Mouse (Mus musculus) CH12.LX (cell line): Measurements from ENCODE around the gene Dlg1. TPM values are rescaled to one million over a fixed set of nuclear protein-coding genes. Genes with fewer than 3 reads are reported as not detected.

ENCODE experiments used
- DNase-seq: peaks from one replicate; pipeline ENCODE4 v3.0.0-alpha.2; 2013; ENCODE audit errors: extremely low read depth
- H3K27ac ChIP-seq: 2 replicates; pipeline ENCODE4 v1.5.1; 2012; ENCODE audit warnings: low read depth, mild to moderate bottlenecking, control low read depth, moderate library complexity; ENCODE audit not compliant: insufficient read depth
- H3K27me3 ChIP-seq: replicated peaks from 2 replicates; pipeline ENCODE3; 2012; ENCODE audit warnings: inconsistent platforms
- H3K36me3 ChIP-seq, 2 experiments: replicated peaks in 1 of 2; 2 replicates each; pipeline versions ENCODE3 to v1.6.1; 2012; ENCODE audit warnings: inconsistent platforms in 1 of 2, low read length in 1 of 2, mild to moderate bottlenecking in 1 of 2, mixed read lengths in 1 of 2, moderate library complexity in 1 of 2; ENCODE audit not compliant: control insufficient read depth in 1 of 2, insufficient read depth in 1 of 2
- H3K4me1 ChIP-seq, 2 experiments: 2 replicates each; pipeline ENCODE4 v1.6.1; 2012; ENCODE audit warnings: inconsistent platforms in 1 of 2, moderate library complexity in 1 of 2; ENCODE audit not compliant: insufficient read depth in 2 of 2, control insufficient read depth in 1 of 2
- H3K4me2 ChIP-seq: 2 replicates; pipeline ENCODE4 v1.6.1; 2012; ENCODE audit warnings: low read depth, mild to moderate bottlenecking, control low read depth; ENCODE audit not compliant: poor library complexity, insufficient read depth, severe bottlenecking
- H3K4me3 ChIP-seq, 3 experiments: fragments of 150-350 bp in 1 of 3; sonication (generic) in 1 of 3; replicated peaks in 1 of 3; 2 replicates each; pipeline versions ENCODE3 to v1.5.1; 2011 to 2012; ENCODE audit warnings: low read depth in 2 of 3, low read length in 2 of 3, mild to moderate bottlenecking in 2 of 3, moderate library complexity in 2 of 3, control low read depth in 1 of 3, improper control_type of control experiment in 1 of 3, inconsistent platforms in 1 of 3, mixed read lengths in 1 of 3; ENCODE audit not compliant: poor library complexity in 1 of 3
- H3K79me2 ChIP-seq: replicated peaks from 2 replicates; pipeline ENCODE4 v1.6.1; 2012; ENCODE audit warnings: mild to moderate bottlenecking, moderate library complexity; ENCODE audit not compliant: control insufficient read depth, poor library complexity, insufficient read depth, severe bottlenecking; ENCODE audit errors: extremely low read depth
- H3K9ac ChIP-seq: 2 replicates; pipeline ENCODE4 v1.6.1; 2012; ENCODE audit warnings: low read depth, mild to moderate bottlenecking, control low read depth, moderate library complexity; ENCODE audit not compliant: insufficient read depth
- H3K9me3 ChIP-seq: replicated peaks from 2 replicates; pipeline ENCODE3; 2012; ENCODE audit warnings: low read length, inconsistent platforms, mixed read lengths
- BHLHE40 ChIP-seq: IDR thresholded peaks from 2 replicates; pipeline ENCODE4 v1.6.1; 2011; ENCODE audit warnings: mild to moderate bottlenecking, low read depth, low read length, improper control_type of control experiment
- CHD1 ChIP-seq: IDR thresholded peaks from 2 replicates; pipeline ENCODE4 v1.6.1; 2012; ENCODE audit warnings: low read depth, low read length, improper control_type of control experiment, inconsistent platforms
- CTCF ChIP-seq, 2 experiments: IDR thresholded peaks in 1 of 2; conservative IDR thresholded peaks in 1 of 2; 2 replicates each; pipeline ENCODE4 v1.5.1; 2011 to 2012; ENCODE audit warnings: low read depth in 2 of 2, low read length in 2 of 2, improper control_type of control experiment in 1 of 2, inconsistent platforms in 1 of 2, mild to moderate bottlenecking in 1 of 2, moderate library complexity in 1 of 2
- E2F4 ChIP-seq: IDR thresholded peaks from 2 replicates; pipeline ENCODE4 v1.6.1; 2011; ENCODE audit warnings: low read depth, low read length, improper control_type of control experiment; ENCODE audit not compliant: insufficient replicate concordance
- ELF1 ChIP-seq: IDR thresholded peaks from 2 replicates; pipeline ENCODE4 v1.6.1; 2014; ENCODE audit warnings: low read depth, mild to moderate bottlenecking, inconsistent platforms, low read length, improper control_type of control experiment
- ETS1 ChIP-seq: conservative IDR thresholded peaks from 2 replicates; pipeline ENCODE4 v1.6.1; 2012; ENCODE audit warnings: low read depth, mild to moderate bottlenecking, inconsistent platforms, low read length, improper control_type of control experiment, moderate library complexity
- GABPA ChIP-seq: IDR thresholded peaks from 2 replicates; pipeline ENCODE4 v1.6.1; 2012; ENCODE audit warnings: low read depth, low read length, improper control_type of control experiment, inconsistent platforms; ENCODE audit not compliant: insufficient replicate concordance
- HCFC1 ChIP-seq: IDR thresholded peaks from 2 replicates; pipeline ENCODE4 v1.6.1; 2012; ENCODE audit warnings: low read depth, mild to moderate bottlenecking, inconsistent platforms, low read length, improper control_type of control experiment
- JUN ChIP-seq: IDR thresholded peaks from 2 replicates; pipeline ENCODE4 v1.6.1; 2011; ENCODE audit warnings: low read depth, mild to moderate bottlenecking, low read length, improper control_type of control experiment, moderate library complexity; ENCODE audit not compliant: insufficient read depth
- KAT2A ChIP-seq: IDR thresholded peaks from 2 replicates; pipeline ENCODE4 v1.6.1; 2012; ENCODE audit warnings: low read length, improper control_type of control experiment, inconsistent platforms; ENCODE audit not compliant: insufficient replicate concordance
- MXI1 ChIP-seq: IDR thresholded peaks from 2 replicates; pipeline ENCODE4 v1.6.1; 2011; ENCODE audit warnings: mild to moderate bottlenecking, low read depth, low read length, improper control_type of control experiment
- MYC ChIP-seq: IDR thresholded peaks from 2 replicates; pipeline ENCODE4 v1.6.1; 2011; ENCODE audit warnings: low read depth, mild to moderate bottlenecking, improper control_type of control experiment, low read length
- NELFE ChIP-seq: IDR thresholded peaks from 2 replicates; pipeline ENCODE4 v1.6.1; 2011; ENCODE audit warnings: low read depth, low read length, improper control_type of control experiment
- NRF1 ChIP-seq: IDR thresholded peaks from 2 replicates; pipeline ENCODE4 v1.6.1; 2014; ENCODE audit warnings: low read depth, mild to moderate bottlenecking, inconsistent platforms, low read length, improper control_type of control experiment, moderate library complexity
- POLR2A ChIP-seq: IDR thresholded peaks from 2 replicates; pipeline ENCODE4 v1.6.1; 2011; ENCODE audit warnings: low read depth, mild to moderate bottlenecking, improper control_type of control experiment, low read length
- POLR2AphosphoS2 ChIP-seq: IDR thresholded peaks from 2 replicates; pipeline ENCODE4 v1.6.1; 2011; ENCODE audit warnings: low read depth, low read length, improper control_type of control experiment
- RAD21 ChIP-seq: IDR thresholded peaks from 2 replicates; pipeline ENCODE4 v1.6.1; 2011; ENCODE audit warnings: low read depth, mild to moderate bottlenecking, low read length, improper control_type of control experiment, moderate library complexity
- RCOR1 ChIP-seq: conservative IDR thresholded peaks from 2 replicates; pipeline ENCODE4 v1.6.1; 2012; ENCODE audit warnings: low read depth, mild to moderate bottlenecking, inconsistent platforms, low read length, improper control_type of control experiment
- SIN3A ChIP-seq: IDR thresholded peaks from 2 replicates; pipeline ENCODE4 v1.6.1; 2012; ENCODE audit warnings: low read length, improper control_type of control experiment, inconsistent platforms
- SMC3 ChIP-seq: IDR thresholded peaks from 2 replicates; pipeline ENCODE4 v1.6.1; 2011; ENCODE audit warnings: low read depth, low read length, improper control_type of control experiment
- TBP ChIP-seq: conservative IDR thresholded peaks from 2 replicates; pipeline ENCODE4 v1.6.1; 2011; ENCODE audit warnings: low read depth, low read length, improper control_type of control experiment
- UBTF ChIP-seq: IDR thresholded peaks from 2 replicates; pipeline ENCODE4 v1.6.1; 2012; ENCODE audit warnings: low read depth, mild to moderate bottlenecking, inconsistent platforms, low read length, improper control_type of control experiment, moderate library complexity
- USF1 ChIP-seq: IDR thresholded peaks from 2 replicates; pipeline ENCODE4 v1.6.1; 2014; ENCODE audit warnings: low read depth, mild to moderate bottlenecking, inconsistent platforms, low read length, improper control_type of control experiment
- USF2 ChIP-seq: conservative IDR thresholded peaks from 2 replicates; pipeline ENCODE4 v1.6.1; 2011; ENCODE audit warnings: low read depth, low read length, improper control_type of control experiment
- ZC3H11A ChIP-seq: IDR thresholded peaks from 2 replicates; pipeline ENCODE4 v1.6.1; 2012; ENCODE audit warnings: low read depth, mild to moderate bottlenecking, inconsistent platforms, low read length, improper control_type of control experiment
- ZKSCAN1 ChIP-seq: IDR thresholded peaks from 2 replicates; pipeline ENCODE4 v1.6.1; 2012; ENCODE audit warnings: low read depth, inconsistent platforms, low read length, improper control_type of control experiment, borderline replicate concordance
- ZMIZ1 ChIP-seq: IDR thresholded peaks from 2 replicates; pipeline ENCODE4 v1.6.1; 2012; ENCODE audit warnings: low read depth, mild to moderate bottlenecking, inconsistent platforms, low read length, improper control_type of control experiment
- dilution Hi-C: fragments of 300-500 bp; cut with MboI; formaldehyde crosslinking; loops from 2 replicates; pipeline ENCODE4 v1.14.3; 2020; ENCODE audit warnings: low sequenced_read_pairs; ENCODE audit not compliant: extremely low pct_unique_long_range_greater_than_20kb, extremely low pct_ligation_motif_present
- in situ Hi-C: fragments of 300-500 bp; cut with MboI; formaldehyde crosslinking; loops from 3 replicates; pipeline ENCODE4 v1.14.3; 2019; ENCODE audit warnings: low sequenced_read_pairs, low pct_ligation_motif_present, low pct_unique_long_range_greater_than_20kb, mixed read lengths
- polyA plus RNA-seq: library from polyadenylated mRNA; unstranded; fragments of >175 nt; gene quantifications from 2 replicates; pipeline ENCODE4 v1.2.1, GENCODE M21; 2012; ENCODE audit warnings: low read depth; ENCODE audit not compliant: insufficient read length
- total RNA-seq, 2 experiments: library from RNA; depleted of rRNA; stranded (reverse); fragments of 300-350 nt in 1 of 2; fragments of >200 nt in 1 of 2; gene quantifications; 2 replicates each; pipeline ENCODE4 v1.2.3; 2012 to 2014

Dlg1 gene
- total and polyA plus RNA-seq, 3 experiments: 29.0 to 47.9 (median 37.4) TPM

- Histone ChIP-seq H3K4me2 (no peak overlapping the region), H3K4me3 (no peak overlapping the region), H3K27ac (no peak overlapping the region), H3K9ac (no peak overlapping the region), H3K9me3 (no peaks in the 10 kb centered on the region), H3K27me3 (no peaks in the 10 kb centered on the region), H3K79me2 (no peaks in the 10 kb centered on the region), H3K4me1 (peaks cover 0 to 19% of the 10 kb centered on the region in 2 experiments; a peak in 1 of 4 replicates)
- dilution Hi-C loops: no loop called here
- in situ Hi-C loops: no loop called here
- no peak for DNase-seq
- TF ChIP-seq UBTF: no peak
- TF ChIP-seq CHD1: no peak
- no peak for TF ChIP-seq MYC
- TF ChIP-seq RCOR1: no peak
- no peak for TF ChIP-seq USF2
- TF ChIP-seq ELF1: no peak
- no peak for TF ChIP-seq NRF1
- TF ChIP-seq POLR2AphosphoS2: no peak
- TF ChIP-seq ZMIZ1: no peak
- no peak for TF ChIP-seq MXI1
- no peak for TF ChIP-seq BHLHE40
- no peak for TF ChIP-seq HCFC1
- no peak for TF ChIP-seq ZKSCAN1
- TF ChIP-seq GABPA: no peak
- no peak for TF ChIP-seq KAT2A
- no peak for TF ChIP-seq POLR2A
- no peak for TF ChIP-seq RAD21
- no peak for TF ChIP-seq CTCF (conservative IDR thresholded peaks at IDR 0.05 in 1 of 2, IDR thresholded peaks at IDR 0.05 in 1 of 2; ENCODE audit: low read depth in 2 of 2, low read length in 2 of 2)
- TF ChIP-seq SMC3: no peak
- TF ChIP-seq, all 38 proteins: peak for 0
- H3K36me3 ChIP-seq: peaks cover 8 to 42% of the 10 kb centered on the region in 2 experiments
These were observed 21.5 kb downstream of the Dlg1 start for GRCm38 (mm10) chr16:31684771-31685170.

GRCm38 (mm10) chr16:31687766-31688165, 24.5 kb downstream of the Dlg1 start:
- Histone ChIP-seq H3K36me3 (peaks cover 8 to 40% of the 10 kb centered on the region in 2 experiments), H3K4me2 (no peak overlapping the region), H3K27me3 (no peaks in the 10 kb centered on the region), H3K4me1 (peaks cover 0 to 6% of the 10 kb centered on the region in 2 experiments; a peak in 1 of 4 replicates)
- dilution Hi-C loops (no loop called here), in situ Hi-C loops (no loop called here)
- DNase-seq: no peak
- TF ChIP-seq MYC: no peak
- no peak for TF ChIP-seq ETS1
- TF ChIP-seq JUN: no peak
- no peak for TF ChIP-seq TBP
- no peak for TF ChIP-seq E2F4
- TF ChIP-seq SMC3: no peak
- no peak for TF ChIP-seq ZC3H11A
- TF ChIP-seq POLR2AphosphoS2: no peak
- TF ChIP-seq ZKSCAN1: no peak
- no peak for TF ChIP-seq SIN3A
- TF ChIP-seq NELFE: no peak
- no peak for TF ChIP-seq GABPA
- no peak for TF ChIP-seq USF2
- TF ChIP-seq USF1: no peak
- no peak for TF ChIP-seq KAT2A
- no peak for TF ChIP-seq POLR2A
- TF ChIP-seq, all 38 proteins: peak for 0
- H3K9me3 ChIP-seq: no peaks in the 10 kb centered on the region
- H3K4me3 ChIP-seq: no peak overlapping the region
- no peaks in the 10 kb centered on the region for H3K79me2 ChIP-seq
- no peak overlapping the region for H3K9ac ChIP-seq
- no peak overlapping the region for H3K27ac ChIP-seq
